Mouse (Mus musculus) heart, embryonic 11.5 days (tissue): ENCODE measurements around the gene Ubash3a. TPM values are rescaled to one million over a fixed set of nuclear protein-coding genes. Genes with fewer than 3 reads are reported as not detected.

Source experiments
- ATAC-seq: fragments of 200-750 bp; cut with Nextera tagmentation; replicated peaks from 2 replicates; pipeline ENCODE4 v1.8.0; 2017; ENCODE audit warnings: moderate library complexity; ENCODE audit not compliant: insufficient number of reproducible peaks, low FRiP score, low TSS enrichment
- H3K27ac ChIP-seq: fragments of 300-500 bp; sonication (generic); 2 replicates; pipeline ENCODE4 v1.5.1; 2014; ENCODE audit warnings: mild to moderate bottlenecking, low read depth, low read length
- H3K27me3 ChIP-seq: fragments of 300-500 bp; sonication (generic); 2 replicates; pipeline ENCODE4 v1.6.1; 2014; ENCODE audit warnings: mild to moderate bottlenecking, low read length, mixed read lengths; ENCODE audit not compliant: control insufficient read depth, insufficient read depth
- H3K36me3 ChIP-seq: fragments of 300-500 bp; sonication (generic); 2 replicates; pipeline ENCODE4 v1.6.1; 2014; ENCODE audit warnings: mild to moderate bottlenecking, low read length, moderate library complexity, mixed read lengths; ENCODE audit not compliant: control insufficient read depth, insufficient read depth
- H3K4me1 ChIP-seq: fragments of 300-500 bp; sonication (generic); 2 replicates; pipeline ENCODE4 v1.6.1; 2014; ENCODE audit warnings: low read length; ENCODE audit not compliant: control insufficient read depth, insufficient read depth
- H3K4me2 ChIP-seq: fragments of 300-500 bp; sonication (generic); 2 replicates; pipeline ENCODE4 v1.6.1; 2014; ENCODE audit warnings: mild to moderate bottlenecking, moderate library complexity
- H3K4me3 ChIP-seq: fragments of 300-500 bp; sonication (generic); 2 replicates; pipeline ENCODE4 v1.5.1; 2014; ENCODE audit warnings: low read depth, low read length
- H3K9ac ChIP-seq: fragments of 300-500 bp; sonication (generic); 2 replicates; pipeline ENCODE4 v1.6.1; 2014; ENCODE audit warnings: mild to moderate bottlenecking, low read depth, low read length, moderate library complexity
- H3K9me3 ChIP-seq: fragments of 300-500 bp; sonication (generic); replicated peaks from 2 replicates; pipeline ENCODE4 v1.6.1; 2016; ENCODE audit warnings: low read length; ENCODE audit not compliant: control insufficient read depth
- WGBS: fragments of 180-500 bp; shearing (Covaris S2); extraction: QIAGEN DNeasy Blood & Tissue Kit; methylation state at CpG from one replicate; pipeline ENCODE4 v1.1.7; 2014; ENCODE audit not compliant: insufficient replicate concordance; 5-methylcytosine and 5-hydroxymethylcytosine counted together
- polyA plus RNA-seq: library from polyadenylated mRNA; unstranded; fragments of >200 nt; fragmentation: Nextera tagmentation; extraction: Ambion mirVana; gene quantifications from 2 replicates; pipeline ENCODE4 v1.2.1, GENCODE M21; 2014

The Ubash3a gene
- polyA plus RNA-seq, 1 experiment from 2014 or later: 2.9 TPM

GRCm38 (mm10) chr17:31242764-31243163, 35.1 kb downstream of the Ubash3a start:
- Histone ChIP-seq H3K27me3 (no peaks in the 10 kb centered on the region), H3K9ac (no peak overlapping the region), H3K4me1 (no peaks in the 10 kb centered on the region; the same call in 1 of the 2 replicates), H3K9me3 (no peaks in the 10 kb centered on the region), H3K36me3 (no peaks in the 10 kb centered on the region), H3K4me2 (no peak overlapping the region), H3K27ac (no peak overlapping the region), H3K4me3 (no peak overlapping the region)
- no peak for ATAC-seq
- 0% methylated on average over 1 of the region's 1 CpGs for WGBS

GRCm38 (mm10) chr17:31245321-31245720, 37.6 kb downstream of the Ubash3a start:
- Histone ChIP-seq H3K9ac (no peak overlapping the region), H3K4me3 (no peak overlapping the region), H3K36me3 (no peaks in the 10 kb centered on the region), H3K4me2 (no peak overlapping the region), H3K27me3 (no peaks in the 10 kb centered on the region), H3K9me3 (no peaks in the 10 kb centered on the region), H3K27ac (no peak overlapping the region), H3K4me1 (no peaks in the 10 kb centered on the region; the same call in 1 of the 2 replicates)
- WGBS: 43% methylated on average over 5 of the region's 5 CpGs
- ATAC-seq: no peak

GRCm38 (mm10) chr17:31247144-31247543, 39.5 kb downstream of the Ubash3a start:
- Histone ChIP-seq H3K27me3 (no peaks in the 10 kb centered on the region), H3K4me1 (no peaks in the 10 kb centered on the region; the same call in 1 of the 2 replicates), H3K9me3 (no peaks in the 10 kb centered on the region), H3K36me3 (no peaks in the 10 kb centered on the region), H3K27ac (no peak overlapping the region), H3K9ac (no peak overlapping the region), H3K4me3 (no peak overlapping the region), H3K4me2 (no peak overlapping the region; the same call in 1 of the 2 replicates)
- no peak for ATAC-seq
- 21% methylated on average over 5 of the region's 5 CpGs for WGBS

- H3K9me3 ChIP-seq: no peaks in the 10 kb centered on the region
- no peak overlapping the region for H3K4me2 ChIP-seq
- no peak overlapping the region for H3K4me3 ChIP-seq
- no peaks in the 10 kb centered on the region for H3K4me1 ChIP-seq
- no peak for ATAC-seq
- no peak overlapping the region for H3K27ac ChIP-seq
- no peaks in the 10 kb centered on the region for H3K27me3 ChIP-seq
- no peaks in the 10 kb centered on the region for H3K36me3 ChIP-seq
- WGBS: 52% methylated on average over 5 of the region's 5 CpGs
- no peak overlapping the region for H3K9ac ChIP-seq
These were observed 46.3 kb downstream of the Ubash3a start for GRCm38 (mm10) chr17:31253951-31254350.

GRCm38 (mm10) chr17:31254463-31254931, 46.8 kb downstream of the Ubash3a start:
- no peak overlapping the region for H3K27ac ChIP-seq
- ATAC-seq: no peak
- no peak overlapping the region for H3K4me3 ChIP-seq
- WGBS: 15% methylated on average over 9 of the region's 9 CpGs
- H3K9me3 ChIP-seq: no peaks in the 10 kb centered on the region
- no peaks in the 10 kb centered on the region for H3K36me3 ChIP-seq
- H3K9ac ChIP-seq: no peak overlapping the region
- H3K4me1 ChIP-seq: no peaks in the 10 kb centered on the region
- H3K27me3 ChIP-seq: no peaks in the 10 kb centered on the region
- no peak overlapping the region for H3K4me2 ChIP-seq

GRCm38 (mm10) chr17:31257149-31257548, 49.5 kb downstream of the Ubash3a start:
- no peaks in the 10 kb centered on the region for H3K36me3 ChIP-seq
- H3K4me1 ChIP-seq: no peaks in the 10 kb centered on the region
- no peak for ATAC-seq
- 82% methylated on average over 1 of the region's 1 CpGs for WGBS
- H3K27ac ChIP-seq: no peak overlapping the region
- H3K9ac ChIP-seq: no peak overlapping the region
- H3K27me3 ChIP-seq: no peaks in the 10 kb centered on the region
- no peak overlapping the region for H3K4me3 ChIP-seq
- no peaks in the 10 kb centered on the region for H3K9me3 ChIP-seq
- no peak overlapping the region for H3K4me2 ChIP-seq

- H3K4me1 ChIP-seq: no peaks in the 10 kb centered on the region
- no peak overlapping the region for H3K27ac ChIP-seq
- WGBS: 86% methylated on average over 12 of the region's 12 CpGs
- no peaks in the 10 kb centered on the region for H3K36me3 ChIP-seq
- no peaks in the 10 kb centered on the region for H3K27me3 ChIP-seq
- H3K4me3 ChIP-seq: no peak overlapping the region
- H3K9me3 ChIP-seq: no peaks in the 10 kb centered on the region
- H3K4me2 ChIP-seq: no peak overlapping the region
- no peak for ATAC-seq
- no peak overlapping the region for H3K9ac ChIP-seq
These were observed 50.2 kb downstream of the Ubash3a start for GRCm38 (mm10) chr17:31257898-31258297.

GRCm38 (mm10) chr17:31258310-31258865, 50.7 kb downstream of the Ubash3a start:
- H3K27me3 ChIP-seq: no peaks in the 10 kb centered on the region
- no peaks in the 10 kb centered on the region for H3K9me3 ChIP-seq
- H3K27ac ChIP-seq: no peak overlapping the region
- no peak overlapping the region for H3K9ac ChIP-seq
- H3K4me2 ChIP-seq: no peak overlapping the region
- H3K36me3 ChIP-seq: no peaks in the 10 kb centered on the region
- WGBS: 70% methylated on average over 9 of the region's 9 CpGs
- ATAC-seq: no peak
- H3K4me3 ChIP-seq: no peak overlapping the region
- no peaks in the 10 kb centered on the region for H3K4me1 ChIP-seq

- Histone ChIP-seq H3K27ac (no peak overlapping the region), H3K27me3 (no peaks in the 10 kb centered on the region), H3K9me3 (no peaks in the 10 kb centered on the region), H3K4me1 (no peaks in the 10 kb centered on the region), H3K36me3 (no peaks in the 10 kb centered on the region), H3K4me2 (no peak overlapping the region), H3K4me3 (no peak overlapping the region), H3K9ac (no peak overlapping the region)
- no peak for ATAC-seq
- WGBS: 73% methylated on average over 4 of the region's 4 CpGs
These were observed 51.5 kb downstream of the Ubash3a start for GRCm38 (mm10) chr17:31259145-31259544.
